Mouse (Mus musculus): Measurements from ENCODE around the gene Myo5c.
"Not testable (repeated sequence)": the region's sequence is repeated elsewhere in the genome, so short reads cannot be mapped to it uniquely, and the experiment has no call there.

Gene Myo5c

GRCm38 (mm10) chr9:75244527-75244926 lies 12.7 kb downstream of the Myo5c start:
- in situ Hi-C loops (cut with MseI, MboI): no loop called here

GRCm38 (mm10) chr9:75246080-75246930 lies 14.5 kb downstream of the Myo5c start:
- in situ Hi-C loops (cut with MseI, MboI): no loop called here

- in situ Hi-C loops (cut with MseI, MboI): no loop called here
Measured at GRCm38 (mm10) chr9:75247870-75248269, 16.1 kb downstream of the Myo5c start.

- in situ Hi-C loops (cut with MseI, MboI): no loop called here
Measured at GRCm38 (mm10) chr9:75248359-75248758, 16.5 kb downstream of the Myo5c start.

- in situ Hi-C loops (cut with MseI, MboI): no loop called here
Measured at GRCm38 (mm10) chr9:75248874-75249273, 17.1 kb downstream of the Myo5c start.

GRCm38 (mm10) chr9:75253158-75253557 lies 21.3 kb downstream of the Myo5c start:
- in situ Hi-C loops (cut with MseI, MboI): not testable (repeated sequence)

GRCm38 (mm10) chr9:75253766-75254165 lies 21.9 kb downstream of the Myo5c start:
- in situ Hi-C loops (cut with MseI, MboI): no loop called here

GRCm38 (mm10) chr9:75254196-75254955 lies 22.6 kb downstream of the Myo5c start:
- in situ Hi-C loops (cut with MseI, MboI): no loop called here

GRCm38 (mm10) chr9:75255820-75256545 lies 24.2 kb downstream of the Myo5c start:
- in situ Hi-C loops (cut with MseI, MboI): no loop called here

- in situ Hi-C loops (cut with MseI, MboI): no loop called here
Measured at GRCm38 (mm10) chr9:75258792-75259191, 27.0 kb downstream of the Myo5c start.

- in situ Hi-C loops (cut with MseI, MboI): no loop called here
Measured at GRCm38 (mm10) chr9:75259656-75260055, 27.8 kb downstream of the Myo5c start.

GRCm38 (mm10) chr9:75261332-75261872 lies 29.6 kb downstream of the Myo5c start:
- in situ Hi-C loops (cut with MseI, MboI): no loop called here

- in situ Hi-C loops (cut with MseI, MboI): no loop called here
Measured at GRCm38 (mm10) chr9:75262235-75262826, 30.5 kb downstream of the Myo5c start.

GRCm38 (mm10) chr9:75264008-75264718 lies 32.3 kb downstream of the Myo5c start:
- in situ Hi-C loops (cut with MseI, MboI): no loop called here

GRCm38 (mm10) chr9:75267147-75267546 lies 35.3 kb downstream of the Myo5c start:
- in situ Hi-C loops (cut with MseI, MboI): no loop called here

GRCm38 (mm10) chr9:75270382-75270781 lies 38.6 kb downstream of the Myo5c start:
- in situ Hi-C loops (cut with MseI, MboI): loop anchor here in 1 of 2 experiments (10.0 kb wide), 1 partner anchor 216 kb away; no protein-coding TSS in a partner anchor

- in situ Hi-C loops (cut with MseI, MboI): loop anchor here in 1 of 2 experiments (10.0 kb wide), 1 partner anchor 217 kb away; no protein-coding TSS in a partner anchor
Measured at GRCm38 (mm10) chr9:75271539-75271938, 39.7 kb downstream of the Myo5c start.

GRCm38 (mm10) chr9:75273646-75274045 lies 41.8 kb downstream of the Myo5c start:
- in situ Hi-C loops (cut with MseI, MboI): loop anchor here in 1 of 2 experiments (10.0 kb wide), 1 partner anchor 219 kb away; no protein-coding TSS in a partner anchor

GRCm38 (mm10) chr9:75274486-75274885 lies 42.7 kb downstream of the Myo5c start:
- in situ Hi-C loops (cut with MseI, MboI): loop anchor here in 1 of 2 experiments (10.0 kb wide), 1 partner anchor 220 kb away; no protein-coding TSS in a partner anchor

- in situ Hi-C loops (cut with MseI, MboI): loop anchor here in 1 of 2 experiments (10.0 kb wide), 1 partner anchor 220 kb away; no protein-coding TSS in a partner anchor
Measured at GRCm38 (mm10) chr9:75275051-75275450, 43.2 kb downstream of the Myo5c start.
